Mouse (Mus musculus) myocyte (in vitro differentiated cells): ENCODE results near the gene Nadk2. TPM values are rescaled to one million over a fixed set of nuclear protein-coding genes. Genes with fewer than 3 reads are reported as not detected.

Source experiments
- H3K27me3 ChIP-seq: one replicate; pipeline ENCODE4 v1.6.1; 2011; ENCODE audit not compliant: control insufficient read depth, insufficient read depth, insufficient read length
- H3K36me3 ChIP-seq: one replicate; pipeline ENCODE4 v1.6.1; 2011; ENCODE audit not compliant: control insufficient read depth, insufficient read depth
- H3K4me2 ChIP-seq: one replicate; pipeline ENCODE4 v1.6.1; 2011; ENCODE audit warnings: low read depth, control low read depth
- H3K4me3 ChIP-seq: one replicate; pipeline ENCODE4 v1.5.1; 2011; ENCODE audit warnings: mild to moderate bottlenecking, control low read depth, moderate library complexity
- H3K79me2 ChIP-seq: one replicate; pipeline ENCODE4 v1.6.1; 2011; ENCODE audit not compliant: control insufficient read depth, insufficient read depth
- H3ac ChIP-seq: one replicate; pipeline ENCODE4 v1.6.1; 2011; ENCODE audit not compliant: control insufficient read depth, insufficient read length
- CEBPB ChIP-seq: IDR thresholded peaks from 2 replicates; pipeline ENCODE4 v1.6.1; 2011; ENCODE audit warnings: mild to moderate bottlenecking, moderate library complexity; ENCODE audit not compliant: poor library complexity, insufficient read depth, severe bottlenecking
- E2F4 ChIP-seq: IDR thresholded peaks from one replicate; pipeline ENCODE4 v1.6.1; 2011; ENCODE audit warnings: mild to moderate bottlenecking, control low read depth, moderate library complexity; ENCODE audit not compliant: insufficient read depth
- MAX ChIP-seq: IDR thresholded peaks from one replicate; pipeline ENCODE4 v1.6.1; 2011; ENCODE audit warnings: low read depth, mild to moderate bottlenecking, control low read depth
- MYOD1 ChIP-seq, 3 experiments: IDR thresholded peaks; one replicate each; pipeline ENCODE4 v1.6.1; 2011; ENCODE audit warnings: control low read depth in 2 of 3, low read depth in 2 of 3, mild to moderate bottlenecking in 2 of 3, moderate library complexity in 1 of 3; ENCODE audit not compliant: insufficient read length in 2 of 3, control insufficient read depth in 1 of 3
- MYOG ChIP-seq, 3 experiments: IDR thresholded peaks; one replicate each; pipeline ENCODE4 v1.6.1; 2011; ENCODE audit warnings: control low read depth in 2 of 3, low read depth in 2 of 3, mild to moderate bottlenecking in 2 of 3; ENCODE audit not compliant: insufficient read length in 2 of 3, control insufficient read depth in 1 of 3, insufficient read depth in 1 of 3
- POLR2A ChIP-seq: IDR thresholded peaks from one replicate; pipeline ENCODE4 v1.6.1; 2011; ENCODE audit warnings: low read depth, mild to moderate bottlenecking, control low read depth, moderate library complexity; ENCODE audit not compliant: insufficient read length
- POLR2AphosphoS2 ChIP-seq: IDR thresholded peaks from one replicate; pipeline ENCODE4 v1.6.1; 2011; ENCODE audit warnings: low read depth, control low read depth; ENCODE audit not compliant: insufficient read length
- REST ChIP-seq: IDR thresholded peaks from one replicate; pipeline ENCODE4 v1.6.1; 2011; ENCODE audit warnings: mild to moderate bottlenecking, control low read depth, moderate library complexity; ENCODE audit not compliant: insufficient read depth, insufficient read length
- SRF ChIP-seq: IDR thresholded peaks from one replicate; pipeline ENCODE4 v1.6.1; 2011; ENCODE audit warnings: low read depth; ENCODE audit not compliant: control insufficient read depth, insufficient read length
- TCF12 ChIP-seq: IDR thresholded peaks from one replicate; pipeline ENCODE4 v1.6.1; 2011; ENCODE audit warnings: mild to moderate bottlenecking, control low read depth; ENCODE audit not compliant: poor library complexity, insufficient read depth, severe bottlenecking
- TCF3 ChIP-seq: IDR thresholded peaks from one replicate; pipeline ENCODE4 v1.6.1; 2011; ENCODE audit warnings: low read depth, control low read depth; ENCODE audit not compliant: insufficient read length
- USF1 ChIP-seq: IDR thresholded peaks from one replicate; pipeline ENCODE4 v1.6.1; 2011; ENCODE audit warnings: low read depth, mild to moderate bottlenecking, control low read depth, moderate library complexity
- polyA plus RNA-seq: library from polyadenylated mRNA; unstranded; fragments of >200 nt; fragmentation: generic; extraction: Trizol; gene quantifications from one replicate; pipeline ENCODE4 v1.2.1, GENCODE M21; 2012; ENCODE audit warnings: missing spikeins

Nadk2 gene
- polyA plus RNA-seq, 1 experiment: 6.3 TPM

DNA sequence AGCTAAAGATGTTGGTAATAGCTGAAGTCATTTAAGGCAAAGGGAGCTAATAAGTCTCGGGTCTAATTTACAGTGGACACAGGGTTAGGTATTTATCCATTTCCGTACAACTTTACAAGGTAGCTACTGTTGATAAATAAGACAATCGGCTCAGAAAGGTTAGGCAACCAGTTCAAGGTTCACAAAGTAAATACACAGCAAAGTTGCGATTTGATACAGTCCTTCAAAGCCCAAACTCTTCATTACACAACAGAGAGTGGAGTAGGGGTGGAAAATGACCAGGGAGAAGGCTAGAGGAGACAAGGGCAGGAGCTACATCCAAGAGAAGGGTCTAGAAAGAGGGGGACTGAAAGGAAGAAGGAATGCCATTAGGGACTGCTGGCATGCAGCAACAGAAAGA, 2.2 kb upstream of the Nadk2 start:
- H3K36me3 ChIP-seq: no peaks in the 10 kb centered on the region
- no peak overlapping the region for H3ac ChIP-seq
- H3K4me3 ChIP-seq: no peak overlapping the region
- no peak overlapping the region for H3K4me2 ChIP-seq
- H3K79me2 ChIP-seq: no peaks in the 10 kb centered on the region
- no peaks in the 10 kb centered on the region for H3K27me3 ChIP-seq
- TF ChIP-seq MYOG (IDR thresholded peaks at IDR 0.05; ENCODE audit: control insufficient read depth in 1 of 3, insufficient read depth in 1 of 3, insufficient read length in 2 of 3, low read depth in 2 of 3) (no peak), POLR2AphosphoS2 (no peak), E2F4 (no peak), MYOD1 (IDR thresholded peaks at IDR 0.05; ENCODE audit: control insufficient read depth in 1 of 3, insufficient read length in 2 of 3, low read depth in 2 of 3) (no peak), MAX (no peak), TCF12 (no peak), USF1 (no peak), SRF (no peak), REST (no peak), TCF3 (no peak), CEBPB (no peak), POLR2A (no peak)

DNA sequence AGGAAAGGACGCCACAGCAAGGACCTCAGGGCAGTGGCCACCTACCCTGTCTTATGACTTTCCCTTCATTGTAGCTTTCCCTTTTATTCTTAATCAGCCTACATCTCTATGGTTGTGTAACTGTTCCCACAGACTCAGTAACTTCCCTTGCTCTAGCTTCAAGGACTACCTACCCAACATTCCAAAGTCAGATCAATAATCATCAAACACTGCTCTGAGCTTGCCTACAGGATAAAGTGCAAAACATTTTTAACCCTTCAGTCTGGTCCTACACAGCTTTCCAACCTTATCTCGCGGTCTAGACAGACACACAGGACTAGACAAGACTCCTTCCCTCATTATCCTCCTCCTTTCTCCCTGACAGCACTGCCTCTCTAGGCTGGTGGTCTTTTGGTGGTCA, 707 bp upstream of the Nadk2 start:
- no peaks in the 10 kb centered on the region for H3K27me3 ChIP-seq
- no peak overlapping the region for H3ac ChIP-seq
- no peak for TF ChIP-seq MYOD1 (IDR thresholded peaks at IDR 0.05; ENCODE audit: control insufficient read depth in 1 of 3, insufficient read length in 2 of 3, low read depth in 2 of 3)
- TF ChIP-seq CEBPB: no peak
- no peak for TF ChIP-seq MAX
- no peak for TF ChIP-seq TCF3
- TF ChIP-seq POLR2A: no peak
- TF ChIP-seq E2F4: no peak
- no peak for TF ChIP-seq MYOG (IDR thresholded peaks at IDR 0.05; ENCODE audit: control insufficient read depth in 1 of 3, insufficient read depth in 1 of 3, insufficient read length in 2 of 3, low read depth in 2 of 3)
- no peak for TF ChIP-seq SRF
- TF ChIP-seq POLR2AphosphoS2: no peak
- TF ChIP-seq REST: no peak
- TF ChIP-seq USF1: no peak
- TF ChIP-seq TCF12: no peak
- peak overlapping the region; percentile 58 for H3K4me3 ChIP-seq
- H3K36me3 ChIP-seq: no peaks in the 10 kb centered on the region
- H3K79me2 ChIP-seq: no peaks in the 10 kb centered on the region
- peak overlapping the region; percentile 100 for H3K4me2 ChIP-seq

DNA sequence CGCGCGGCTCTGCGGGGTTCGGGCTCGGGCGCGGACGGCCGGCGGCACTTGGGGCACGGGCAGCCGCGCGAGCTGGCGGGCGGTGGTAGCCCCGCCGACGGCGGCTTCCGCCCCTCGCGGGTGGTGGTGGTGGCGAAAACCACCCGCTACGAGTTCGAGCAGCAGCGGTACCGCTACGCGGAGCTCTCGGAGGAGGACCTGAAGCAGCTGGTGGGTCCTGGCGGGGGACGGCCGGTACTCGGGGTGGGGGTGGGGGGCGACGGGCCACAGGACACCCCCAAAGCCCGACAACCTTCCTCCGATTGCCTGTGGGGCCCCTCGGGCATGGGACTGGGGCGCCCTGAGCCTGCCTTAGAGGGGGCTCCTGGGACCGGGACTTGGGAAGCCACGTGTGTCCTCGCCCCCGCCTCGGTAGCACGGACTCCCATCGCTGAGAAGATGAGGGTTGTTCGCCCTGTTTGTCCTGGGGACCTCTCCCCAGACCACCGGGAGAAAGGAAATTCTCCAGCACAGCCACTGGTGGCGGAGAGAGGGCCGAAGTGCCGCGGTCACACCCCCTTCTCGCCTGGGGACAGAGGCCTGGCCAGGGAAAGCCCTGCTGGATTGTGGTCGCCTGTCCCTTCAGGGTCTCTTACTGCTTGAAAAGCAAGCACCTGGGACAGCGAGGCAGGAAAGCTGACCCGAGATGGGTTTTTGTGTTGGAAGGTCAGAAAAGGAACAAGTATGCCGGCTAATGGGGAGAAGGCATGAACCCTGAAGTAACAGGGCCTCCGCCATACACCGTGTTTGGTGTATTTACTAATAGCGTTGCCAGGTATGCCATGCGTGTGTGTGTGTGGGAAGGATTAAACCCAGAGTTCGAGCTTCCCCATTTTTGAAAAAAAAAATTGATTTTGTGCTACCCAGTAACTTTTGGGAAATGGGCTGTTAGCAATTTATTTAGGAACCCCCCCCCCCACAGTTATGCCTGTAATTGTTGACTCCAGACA, 790 bp downstream of the Nadk2 start:
- Histone ChIP-seq H3K4me3 (peak overlapping the region; percentile 58), H3K27me3 (no peaks in the 10 kb centered on the region), H3K4me2 (peak overlapping the region; percentile 88), H3K36me3 (no peaks in the 10 kb centered on the region), H3K79me2 (no peaks in the 10 kb centered on the region), H3ac (peak overlapping the region; percentile 58)
- TF ChIP-seq SRF: no peak
- no peak for TF ChIP-seq TCF12
- no peak for TF ChIP-seq POLR2AphosphoS2
- no peak for TF ChIP-seq TCF3
- no peak for TF ChIP-seq USF1
- TF ChIP-seq MYOD1 (IDR thresholded peaks at IDR 0.05; ENCODE audit: control insufficient read depth in 1 of 3, insufficient read length in 2 of 3, low read depth in 2 of 3): no peak
- no peak for TF ChIP-seq E2F4
- no peak for TF ChIP-seq CEBPB
- TF ChIP-seq MYOG (IDR thresholded peaks at IDR 0.05; ENCODE audit: control insufficient read depth in 1 of 3, insufficient read depth in 1 of 3, insufficient read length in 2 of 3, low read depth in 2 of 3): no peak
- no peak for TF ChIP-seq REST
- TF ChIP-seq MAX: no peak
- no peak for TF ChIP-seq POLR2A

DNA sequence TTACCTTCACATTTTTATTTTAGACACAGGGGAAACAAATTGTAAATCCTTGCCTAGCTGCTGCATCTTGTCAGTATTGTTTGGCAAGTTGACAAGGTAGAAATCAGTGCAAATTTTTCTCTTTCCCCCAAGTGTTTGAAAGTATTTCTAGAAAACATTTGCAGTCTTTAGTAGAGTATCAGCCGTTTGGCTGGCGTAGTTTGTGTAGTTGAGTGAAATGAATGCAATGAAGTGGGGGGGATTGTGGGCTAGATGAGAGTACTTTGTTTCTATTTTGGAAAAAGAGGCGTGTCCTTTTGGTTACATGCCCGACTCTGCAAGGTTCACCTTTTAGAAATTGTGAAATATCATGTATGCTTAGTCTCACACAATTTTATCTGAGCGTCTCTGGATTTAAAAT, 1.6 kb downstream of the Nadk2 start:
- Histone ChIP-seq H3K4me2 (peak overlapping the region; percentile 88), H3K4me3 (peak overlapping the region; percentile 58), H3ac (no peak overlapping the region), H3K27me3 (no peaks in the 10 kb centered on the region), H3K79me2 (peaks cover 6% of the 10 kb centered on the region), H3K36me3 (no peaks in the 10 kb centered on the region)
- TF ChIP-seq SRF (no peak), TCF12 (no peak), POLR2AphosphoS2 (no peak)
